Mouse (Mus musculus) thymus, postnatal 4 days (tissue): ENCODE data around the gene Nupl1.

Source experiments
- DNase-seq: peaks from one replicate; pipeline ENCODE4 v3.0.0; 2021

The Nupl1 gene

DNA sequence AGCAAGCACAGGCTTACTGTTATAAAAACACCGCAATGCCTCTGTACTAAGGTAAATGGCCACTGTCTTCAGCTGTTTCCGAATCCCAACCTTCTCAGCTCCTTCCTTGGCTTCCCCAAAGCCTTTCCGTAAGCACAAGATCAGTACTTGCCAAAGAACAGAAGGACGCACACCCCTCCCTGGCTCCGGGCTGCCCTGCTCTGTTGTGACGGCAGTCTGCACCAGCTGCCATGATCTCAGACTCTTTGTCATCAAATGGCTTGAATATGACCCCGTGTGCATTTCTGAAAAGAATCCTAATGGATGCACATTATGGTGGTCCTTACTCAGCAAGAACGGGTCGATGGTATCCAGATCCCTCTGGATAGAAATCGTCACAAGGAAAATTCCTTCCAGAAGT is 108.0 kb downstream of the Nupl1 start:
- DNase-seq = no peak

GRCm38 (mm10) chr14:60138339-60138738 is 112.9 kb downstream of the Nupl1 start:
- peak; percentile 63 for DNase-seq

DNA sequence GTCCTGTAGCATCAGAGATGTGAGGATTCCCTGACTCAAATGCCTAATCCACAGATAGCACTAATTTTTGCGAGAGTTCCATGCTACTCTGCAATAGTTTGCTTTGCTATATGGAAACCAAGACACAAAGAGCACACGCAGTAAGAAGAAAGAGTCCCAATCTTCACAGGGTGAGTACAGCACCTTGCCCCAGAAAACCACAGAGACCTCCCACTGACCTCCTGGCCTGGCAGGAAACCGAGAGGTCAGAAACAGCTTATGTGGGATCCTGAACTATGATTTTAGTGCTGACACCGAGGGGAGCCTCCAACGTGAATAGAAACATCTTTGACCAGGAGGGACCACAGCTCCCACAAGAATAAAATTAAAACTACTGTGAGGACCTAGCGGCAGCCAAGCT is 113.4 kb downstream of the Nupl1 start:
- no peak for DNase-seq

DNA sequence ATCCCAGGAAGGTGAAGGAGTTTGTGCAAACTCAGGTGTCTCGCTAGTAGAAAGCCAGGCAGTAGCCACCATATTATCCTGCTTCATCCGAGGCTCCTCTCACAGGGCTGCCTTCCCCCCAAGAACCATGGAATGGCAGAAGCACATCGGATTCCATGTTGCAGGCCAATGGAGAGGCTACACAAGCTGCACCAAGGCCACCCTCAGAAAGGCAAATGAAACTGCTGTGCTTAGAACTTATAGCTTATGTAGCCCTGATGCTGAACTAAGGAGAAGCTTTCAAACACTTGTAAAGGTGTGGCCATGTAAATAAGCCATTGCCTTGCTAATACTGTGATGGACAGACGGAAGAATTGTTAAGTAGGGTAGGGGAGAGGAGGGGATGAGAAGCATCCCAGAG is 115.4 kb downstream of the Nupl1 start:
- DNase-seq = no peak

GRCm38 (mm10) chr14:60134720-60135119 is 116.5 kb downstream of the Nupl1 start:
- DNase-seq = no peak
